Mouse (Mus musculus): ENCODE results near the gene Rps15a. TPM values are rescaled to one million over a fixed set of nuclear protein-coding genes. Genes with fewer than 3 reads are reported as not detected.

Rps15a gene
- polyA plus RNA-seq, 1 experiment from 2014 or later, result 625 TPM

DNA sequence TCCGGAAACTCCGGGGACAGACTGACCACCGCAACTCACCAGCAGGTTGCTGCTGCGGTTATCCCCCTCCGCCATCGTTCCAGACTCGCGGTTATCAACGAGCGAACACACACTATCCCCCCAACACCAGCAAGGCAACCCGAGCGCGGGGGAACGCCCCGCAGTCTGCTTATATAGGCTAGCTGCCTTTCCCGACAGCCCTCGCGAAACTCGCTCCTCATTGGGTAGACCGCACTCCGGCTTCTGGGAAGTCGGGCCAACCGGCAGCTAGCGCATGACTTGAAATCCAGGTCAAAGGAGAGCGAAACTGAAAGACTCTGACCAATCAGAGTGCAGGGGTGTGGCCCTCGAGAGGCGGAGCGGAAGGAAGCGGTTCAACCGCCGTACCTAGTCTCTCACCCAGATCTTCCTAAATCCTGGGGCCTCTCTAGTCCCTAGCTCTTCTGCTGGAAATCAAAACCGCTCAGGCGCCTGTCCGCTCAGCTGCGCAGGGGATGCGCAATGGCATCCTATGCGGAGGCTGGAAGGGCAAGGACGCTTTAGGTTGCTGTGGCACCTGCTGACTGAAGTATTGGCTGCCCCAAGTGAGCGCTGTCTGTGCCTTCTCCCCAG, 13.5 kb upstream of the Rps15a start, which contains the start of gene Arl6ip1:
Arl6ip1 (minus strand) TSS at position 233 of the 612 bp plus-strand sequence.
- peak within 1 kb of the TSS; percentile 63 for H3K4me2 ChIP-seq (ENCODE audit: low read depth, low read length)
- ATAC-seq, result peak; percentile 99

DNA sequence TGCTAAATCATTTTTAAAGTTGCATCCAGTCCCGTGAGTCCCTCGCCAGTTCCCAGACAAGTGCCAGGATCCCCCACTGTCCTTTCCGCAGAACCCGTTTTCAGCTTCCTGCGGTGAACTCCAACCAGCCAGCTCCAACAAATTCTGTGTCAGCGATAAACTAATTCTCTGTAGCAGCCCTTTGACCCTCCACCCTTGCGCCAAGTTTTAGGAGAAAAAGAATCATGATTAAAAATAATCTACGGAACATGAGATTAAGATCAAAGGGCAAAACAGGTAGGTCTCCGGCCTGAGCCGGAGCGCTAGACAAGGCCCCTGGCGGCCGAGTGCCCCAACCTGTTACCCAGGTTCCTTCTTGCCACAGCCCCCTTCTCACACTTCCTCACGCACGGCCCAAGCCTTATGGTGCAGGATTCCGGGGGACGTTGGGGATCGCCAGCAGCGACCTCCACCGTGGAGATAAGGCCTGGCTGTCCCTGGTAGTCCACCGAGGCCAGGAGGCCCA, 13.0 kb upstream of the Rps15a start:
- Histone ChIP-seq H3K4me2 (ENCODE audit: low read depth, low read length) (peak overlapping the region; percentile 62), H3K27me3 (replicated peaks; ENCODE audit: control insufficient read depth, insufficient read depth, low read length) (no peaks in the 10 kb centered on the region), H3K36me3 (ENCODE audit: control insufficient read depth, insufficient read depth, low read length) (no peaks in the 10 kb centered on the region), H3K4me1 (ENCODE audit: control insufficient read depth, insufficient read depth, low read length) (peaks cover 18% of the 10 kb centered on the region; the same call in 1 of the 2 replicates), H3K9ac (ENCODE audit: low read depth, low read length) (peak overlapping the region; percentile 92), H3K9me3 (ENCODE audit: control insufficient read depth, low read length) (no peaks in the 10 kb centered on the region), H3K4me3 (ENCODE audit: low read length) (peak overlapping the region; percentile 86), H3K27ac (ENCODE audit: low read length) (peak overlapping the region; percentile 97)
- peak; percentile 79 for ATAC-seq
- WGBS, result 0% methylated on average over 21 of the region's 21 CpGs

More for the DNA sequence above, 13.5 kb upstream of the Rps15a start, which contains the start of gene Arl6ip1:
- WGBS, result under 1% methylated on average over 39 of the region's 39 CpGs
- peak within 1 kb of the TSS; percentile 92 for H3K9ac ChIP-seq (ENCODE audit: low read depth, low read length)
- H3K9me3 ChIP-seq (ENCODE audit: control insufficient read depth, low read length), result no peaks in the 10 kb centered on the region
- no peaks in the 10 kb centered on the region for H3K36me3 ChIP-seq (ENCODE audit: control insufficient read depth, insufficient read depth, low read length)
- H3K27ac ChIP-seq (ENCODE audit: low read length), result peak within 1 kb of the TSS; percentile 97
- peaks cover 18% of the 10 kb centered on the region; the same call in 1 of the 2 replicates for H3K4me1 ChIP-seq (ENCODE audit: control insufficient read depth, insufficient read depth, low read length)
- H3K27me3 ChIP-seq (replicated peaks; ENCODE audit: control insufficient read depth, insufficient read depth, low read length), result no peaks in the 10 kb centered on the region
- peak within 1 kb of the TSS; percentile 86 for H3K4me3 ChIP-seq (ENCODE audit: low read length)

GRCm38 (mm10) chr7:118126219-118126875, 10.4 kb upstream of the Rps15a start:
- Histone ChIP-seq H3K27ac (ENCODE audit: low read length) (no peak overlapping the region), H3K9ac (ENCODE audit: low read depth, low read length) (no peak overlapping the region), H3K36me3 (ENCODE audit: control insufficient read depth, insufficient read depth, low read length) (peaks cover 7% of the 10 kb centered on the region), H3K4me3 (ENCODE audit: low read length) (no peak overlapping the region), H3K4me2 (ENCODE audit: low read depth, low read length) (no peak overlapping the region), H3K27me3 (replicated peaks; ENCODE audit: control insufficient read depth, insufficient read depth, low read length) (no peaks in the 10 kb centered on the region), H3K9me3 (ENCODE audit: control insufficient read depth, low read length) (no peaks in the 10 kb centered on the region), H3K4me1 (ENCODE audit: control insufficient read depth, insufficient read depth, low read length) (peaks cover 18% of the 10 kb centered on the region; the same call in 1 of the 2 replicates)
- 55% methylated on average over 11 of the region's 11 CpGs for WGBS
- no peak for ATAC-seq

DNA sequence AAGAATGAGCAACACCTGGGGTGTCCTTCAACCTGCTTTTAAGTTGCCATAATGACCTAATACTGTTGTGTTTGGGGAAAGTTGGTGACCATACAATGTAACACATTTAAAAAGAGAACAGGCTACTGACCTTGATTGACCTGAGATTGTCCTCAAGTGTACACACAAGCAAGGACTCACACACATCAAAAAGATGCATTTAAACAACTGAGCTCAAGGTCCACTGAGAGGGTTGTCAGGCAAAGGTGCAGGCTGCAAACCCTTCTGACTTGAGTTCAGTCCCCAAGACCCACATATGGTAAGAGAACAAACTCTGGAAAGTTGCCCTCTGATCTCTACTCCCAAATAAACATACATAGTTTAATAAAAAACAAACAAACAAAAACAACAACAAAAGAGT, 9.7 kb upstream of the Rps15a start:
- H3K4me2 ChIP-seq (ENCODE audit: low read depth, low read length), result no peak overlapping the region
- no peak for ATAC-seq
- peaks cover 18% of the 10 kb centered on the region; the same call in 1 of the 2 replicates for H3K4me1 ChIP-seq (ENCODE audit: control insufficient read depth, insufficient read depth, low read length)
- no peak overlapping the region for H3K27ac ChIP-seq (ENCODE audit: low read length)
- H3K9me3 ChIP-seq (ENCODE audit: control insufficient read depth, low read length), result no peaks in the 10 kb centered on the region
- H3K4me3 ChIP-seq (ENCODE audit: low read length), result no peak overlapping the region
- no peak overlapping the region for H3K9ac ChIP-seq (ENCODE audit: low read depth, low read length)
- H3K27me3 ChIP-seq (replicated peaks; ENCODE audit: control insufficient read depth, insufficient read depth, low read length), result no peaks in the 10 kb centered on the region
- peaks cover 11% of the 10 kb centered on the region for H3K36me3 ChIP-seq (ENCODE audit: control insufficient read depth, insufficient read depth, low read length)

GRCm38 (mm10) chr7:118123512-118124411, 7.8 kb upstream of the Rps15a start:
- no peaks in the 10 kb centered on the region for H3K27me3 ChIP-seq (replicated peaks; ENCODE audit: control insufficient read depth, insufficient read depth, low read length)
- H3K36me3 ChIP-seq (ENCODE audit: control insufficient read depth, insufficient read depth, low read length), result peaks cover 23% of the 10 kb centered on the region
- H3K27ac ChIP-seq (ENCODE audit: low read length), result no peak overlapping the region
- H3K9me3 ChIP-seq (ENCODE audit: control insufficient read depth, low read length), result no peaks in the 10 kb centered on the region
- H3K4me2 ChIP-seq (ENCODE audit: low read depth, low read length), result no peak overlapping the region
- ATAC-seq, result no peak
- H3K4me3 ChIP-seq (ENCODE audit: low read length), result no peak overlapping the region
- no peak overlapping the region for H3K9ac ChIP-seq (ENCODE audit: low read depth, low read length)
- WGBS, result 57% methylated on average over 4 of the region's 4 CpGs
- peaks cover 18% of the 10 kb centered on the region; the same call in 1 of the 2 replicates for H3K4me1 ChIP-seq (ENCODE audit: control insufficient read depth, insufficient read depth, low read length)

DNA sequence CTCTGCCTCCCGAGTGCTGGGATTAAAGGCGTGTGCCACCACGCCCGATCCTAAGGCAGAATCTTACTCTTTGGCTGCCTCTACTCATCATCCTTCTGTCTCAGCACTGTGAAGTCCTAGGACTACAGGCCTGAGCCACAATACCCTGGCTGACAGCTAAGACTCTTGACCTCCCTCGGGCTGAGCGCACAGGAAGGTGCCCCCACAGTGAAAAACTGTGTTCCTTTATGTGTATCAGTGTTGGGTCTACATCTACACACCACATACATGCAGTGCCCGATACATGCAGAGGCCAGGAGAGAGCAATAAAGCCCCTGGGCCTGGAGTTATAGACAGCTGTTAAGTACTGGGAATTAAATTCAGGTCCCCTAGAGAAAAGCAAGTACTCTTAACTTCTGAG, 6.2 kb upstream of the Rps15a start:
- no peak overlapping the region for H3K4me2 ChIP-seq (ENCODE audit: low read depth, low read length)
- H3K4me1 ChIP-seq (ENCODE audit: control insufficient read depth, insufficient read depth, low read length), result peaks cover 8% of the 10 kb centered on the region; the same call in 1 of the 2 replicates
- H3K27me3 ChIP-seq (replicated peaks; ENCODE audit: control insufficient read depth, insufficient read depth, low read length), result no peaks in the 10 kb centered on the region
- H3K27ac ChIP-seq (ENCODE audit: low read length), result no peak overlapping the region
- no peak for ATAC-seq
- no peak overlapping the region for H3K9ac ChIP-seq (ENCODE audit: low read depth, low read length)
- no peaks in the 10 kb centered on the region for H3K9me3 ChIP-seq (ENCODE audit: control insufficient read depth, low read length)
- no peak overlapping the region for H3K4me3 ChIP-seq (ENCODE audit: low read length)
- peaks cover 23% of the 10 kb centered on the region for H3K36me3 ChIP-seq (ENCODE audit: control insufficient read depth, insufficient read depth, low read length)
- WGBS, result 96% methylated on average over 7 of the region's 7 CpGs

GRCm38 (mm10) chr7:118120654-118121053, 4.7 kb upstream of the Rps15a start:
- no peak overlapping the region for H3K27ac ChIP-seq (ENCODE audit: low read length)
- no peaks in the 10 kb centered on the region for H3K9me3 ChIP-seq (ENCODE audit: control insufficient read depth, low read length)
- H3K4me1 ChIP-seq (ENCODE audit: control insufficient read depth, insufficient read depth, low read length), result no peaks in the 10 kb centered on the region
- ATAC-seq, result no peak
- H3K9ac ChIP-seq (ENCODE audit: low read depth, low read length), result no peak overlapping the region
- H3K36me3 ChIP-seq (ENCODE audit: control insufficient read depth, insufficient read depth, low read length), result peaks cover 23% of the 10 kb centered on the region
- WGBS, result 88% methylated on average over 1 of the region's 1 CpGs
- no peak overlapping the region for H3K4me2 ChIP-seq (ENCODE audit: low read depth, low read length)
- no peaks in the 10 kb centered on the region for H3K27me3 ChIP-seq (replicated peaks; ENCODE audit: control insufficient read depth, insufficient read depth, low read length)
- no peak overlapping the region for H3K4me3 ChIP-seq (ENCODE audit: low read length)

GRCm38 (mm10) chr7:118119946-118120345, 4.0 kb upstream of the Rps15a start:
- no peak overlapping the region for H3K27ac ChIP-seq (ENCODE audit: low read length)
- H3K27me3 ChIP-seq (replicated peaks; ENCODE audit: control insufficient read depth, insufficient read depth, low read length), result no peaks in the 10 kb centered on the region
- no peak overlapping the region for H3K9ac ChIP-seq (ENCODE audit: low read depth, low read length)
- no peaks in the 10 kb centered on the region for H3K9me3 ChIP-seq (ENCODE audit: control insufficient read depth, low read length)
- H3K36me3 ChIP-seq (ENCODE audit: control insufficient read depth, insufficient read depth, low read length), result peaks cover 23% of the 10 kb centered on the region
- no peak overlapping the region for H3K4me2 ChIP-seq (ENCODE audit: low read depth, low read length)
- ATAC-seq, result no peak
- no peak overlapping the region for H3K4me3 ChIP-seq (ENCODE audit: low read length)
- no peaks in the 10 kb centered on the region for H3K4me1 ChIP-seq (ENCODE audit: control insufficient read depth, insufficient read depth, low read length)
- 74% methylated on average over 5 of the region's 5 CpGs for WGBS

GRCm38 (mm10) chr7:118119142-118119541, 3.2 kb upstream of the Rps15a start:
- Histone ChIP-seq H3K4me3 (ENCODE audit: low read length) (no peak overlapping the region), H3K27me3 (replicated peaks; ENCODE audit: control insufficient read depth, insufficient read depth, low read length) (no peaks in the 10 kb centered on the region), H3K27ac (ENCODE audit: low read length) (no peak overlapping the region), H3K9ac (ENCODE audit: low read depth, low read length) (no peak overlapping the region), H3K9me3 (ENCODE audit: control insufficient read depth, low read length) (no peaks in the 10 kb centered on the region), H3K4me2 (ENCODE audit: low read depth, low read length) (no peak overlapping the region), H3K36me3 (ENCODE audit: control insufficient read depth, insufficient read depth, low read length) (peaks cover 23% of the 10 kb centered on the region), H3K4me1 (ENCODE audit: control insufficient read depth, insufficient read depth, low read length) (peaks cover 6% of the 10 kb centered on the region; the same call in 1 of the 2 replicates)
- WGBS, result 45% methylated on average over 2 of the region's 2 CpGs
- ATAC-seq, result no peak

Measured in intestine, embryonic 16.5 days (tissue).